8 mouse cellular contexts compared by ENCODE assay signal in genomic region chr14:20639918-20640619, GRCm38 (mm10). TPM values are rescaled to one million over a fixed set of nuclear protein-coding genes. Genes with fewer than 3 reads are reported as not detected.
A peak's percentile ranks its signal among the peaks of the same experiment; 100 is the strongest.
DNase-seq lines count a peak whose midpoint lies in the region; ATAC-seq and TF ChIP-seq lines count a peak whose summit lies in the region.

No protein-coding gene starts in this region.

- no peaks in the 10 kb centered on the region for H3K27me3 ChIP-seq in heart, embryonic 11.5 days (ENCODE audit: control insufficient read depth, insufficient read depth, low read length)
- H3K27me3 ChIP-seq in hindbrain, embryonic 14.5 days (ENCODE audit: control insufficient read depth, insufficient read depth, low read length): no peaks in the 10 kb centered on the region
- no peaks in the 10 kb centered on the region for H3K27me3 ChIP-seq in midbrain, embryonic 10.5 days (ENCODE audit: low read depth, poor library complexity, severe bottlenecking)
- H3K27me3 ChIP-seq in thymus, adult 2 months (ENCODE audit: control insufficient read depth, insufficient read depth, low read length): no peaks in the 10 kb centered on the region

- 3% methylated on average over 16 of the region's 16 CpGs for WGBS in heart, embryonic 11.5 days (ENCODE audit: insufficient replicate concordance)
- 2% methylated on average over 16 of the region's 16 CpGs for WGBS in hindbrain, embryonic 14.5 days
- 4% methylated on average over 16 of the region's 16 CpGs for WGBS in midbrain, embryonic 10.5 days
- WGBS in thymus, adult 2 months: 2% methylated on average over 16 of the region's 16 CpGs

- no peak for DNase-seq in heart, adult 9 months (ENCODE audit: low spot score in 2 of 2)
- DNase-seq in cerebellum, postnatal 36 days: peak; percentile 17 to 31
- DNase-seq in hindbrain, embryonic 14.5 days (ENCODE audit: low spot score): no peak
- peak; percentile 25 for DNase-seq in midbrain, embryonic 10.5 days (ENCODE audit: low spot score)
- peak; percentile 73 for DNase-seq in thymus, adult 2 months
- DNase-seq in urinary bladder, adult 2 months (ENCODE audit: low spot score): no peak

- no peak for TF ChIP-seq CTCF in thymus, adult 2 months (IDR thresholded peaks at IDR 0.05; ENCODE audit: borderline replicate concordance, control insufficient read depth, extremely low read depth, insufficient read depth, low read length, poor library complexity)

- H3K27ac ChIP-seq in heart, embryonic 11.5 days (ENCODE audit: low read depth, low read length): peak overlapping the region; percentile 93
- H3K27ac ChIP-seq in hindbrain, embryonic 14.5 days: peak overlapping the region; percentile 97
- peak overlapping the region; percentile 98 for H3K27ac ChIP-seq in midbrain, embryonic 10.5 days (replicated peaks)
- peak overlapping the region; percentile 89 for H3K27ac ChIP-seq in thymus, adult 2 months (ENCODE audit: control insufficient read depth, insufficient read depth, low read length)

- H3K4me1 ChIP-seq in heart, embryonic 11.5 days (ENCODE audit: control insufficient read depth, insufficient read depth, low read length): peaks cover 10% of the 10 kb centered on the region; the same call in 1 of the 2 replicates
- peaks cover 6% of the 10 kb centered on the region; the same call in 1 of the 2 replicates for H3K4me1 ChIP-seq in hindbrain, embryonic 14.5 days (replicated peaks; ENCODE audit: control insufficient read depth, insufficient read depth, low read length)
- peaks cover 17% of the 10 kb centered on the region for H3K4me1 ChIP-seq in midbrain, embryonic 10.5 days
- H3K4me1 ChIP-seq in thymus, adult 2 months (replicated peaks; ENCODE audit: control insufficient read depth, insufficient read depth, low read length): peaks cover 2% of the 10 kb centered on the region; the same call in 1 of the 2 replicates

- no peaks in the 10 kb centered on the region for H3K36me3 ChIP-seq in heart, embryonic 11.5 days (ENCODE audit: control insufficient read depth, insufficient read depth, low read length)
- H3K36me3 ChIP-seq in hindbrain, embryonic 14.5 days (replicated peaks; ENCODE audit: control insufficient read depth, insufficient read depth): no peaks in the 10 kb centered on the region
- peaks cover 7% of the 10 kb centered on the region; the same call in 1 of the 2 replicates for H3K36me3 ChIP-seq in midbrain, embryonic 10.5 days
- H3K36me3 ChIP-seq in thymus, adult 2 months (ENCODE audit: control insufficient read depth, insufficient read depth, low read length): no peaks in the 10 kb centered on the region

- ATAC-seq in heart, embryonic 11.5 days (replicated peaks; ENCODE audit: insufficient number of reproducible peaks, low FRiP score, low TSS enrichment): peak; percentile 53; the same call in 1 of the 2 replicates
- ATAC-seq in CD4-positive, CD25-positive, alpha-beta regulatory T cell, adult 4 months: peak; percentile 57
- ATAC-seq in hindbrain, embryonic 14.5 days (ENCODE audit: low FRiP score): peak; percentile 55

- peak overlapping the region; percentile 98 for H3K9ac ChIP-seq in heart, embryonic 11.5 days (ENCODE audit: low read depth, low read length)
- peak overlapping the region; percentile 87 for H3K9ac ChIP-seq in hindbrain, embryonic 14.5 days

- no peak for TF ChIP-seq POLR2A in thymus, adult 2 months (IDR thresholded peaks at IDR 0.05; ENCODE audit: control insufficient read depth, extremely low read depth, insufficient read depth, low read length, poor library complexity)

- peak overlapping the region; percentile 91 for H3K4me2 ChIP-seq in heart, embryonic 11.5 days
- H3K4me2 ChIP-seq in hindbrain, embryonic 14.5 days (replicated peaks): peak overlapping the region; percentile 78

- no peaks in the 10 kb centered on the region for H3K9me3 ChIP-seq in heart, embryonic 11.5 days (replicated peaks; ENCODE audit: control insufficient read depth, low read length)
- no peaks in the 10 kb centered on the region for H3K9me3 ChIP-seq in hindbrain, embryonic 14.5 days (ENCODE audit: control insufficient read depth, low read length)
- H3K9me3 ChIP-seq in midbrain, embryonic 10.5 days (replicated peaks): no peaks in the 10 kb centered on the region

- peak overlapping the region; percentile 91 for H3K4me3 ChIP-seq in heart, embryonic 11.5 days (ENCODE audit: low read depth, low read length)
- H3K4me3 ChIP-seq in hindbrain, embryonic 14.5 days (replicated peaks; ENCODE audit: low read length): peak overlapping the region; percentile 74
- H3K4me3 ChIP-seq in midbrain, embryonic 10.5 days: peak overlapping the region; percentile 92
- H3K4me3 ChIP-seq in thymus, adult 2 months (ENCODE audit: control insufficient read depth, insufficient read depth, low read length): peak overlapping the region; percentile 68

RNA-seq across cellular contexts. Expression of gene Usp54, which starts 0.8 kb away (rescaled TPM):
- 5.4 and 7.2 TPM in 2 replicates for polyA plus RNA-seq in heart, embryonic 11.5 days (2014; fragmentation: Nextera tagmentation; extraction: Ambion mirVana)
- polyA plus RNA-seq in CD4-positive, CD25-positive, alpha-beta regulatory T cell, adult 4 months (2017; shearing (Covaris generic)): 1 to 10 TPM; 2.1 to 2.9 TPM
- 13.1 and 13.2 TPM in 2 replicates for polyA plus RNA-seq in hindbrain, embryonic 14.5 days (2014; fragmentation: Nextera tagmentation; extraction: Ambion mirVana)
- 14.2 and 14.3 TPM in 2 replicates for polyA plus RNA-seq in midbrain, embryonic 10.5 days (2016; fragmentation: Nextera tagmentation; extraction: Ambion mirVana)
- polyA plus RNA-seq in thymus, adult 2 months (2012; rRNA removed): 3.2 and 3.9 TPM in 2 replicates
- polyA plus RNA-seq in urinary bladder, adult 2 months (2012; rRNA removed): 16.0 and 16.9 TPM in 2 replicates

RNA-seq across cellular contexts. Expression of gene Myoz1, which starts 16.3 kb away (rescaled TPM):
- polyA plus RNA-seq in heart, embryonic 11.5 days (2014; fragmentation: Nextera tagmentation; extraction: Ambion mirVana): 23.6 and 28.0 TPM in 2 replicates
- polyA plus RNA-seq in CD4-positive, CD25-positive, alpha-beta regulatory T cell, adult 4 months (2017; shearing (Covaris generic)): not detected
- not detected in 2 replicates for polyA plus RNA-seq in hindbrain, embryonic 14.5 days (2014; fragmentation: Nextera tagmentation; extraction: Ambion mirVana)
- not detected in 2 replicates for polyA plus RNA-seq in midbrain, embryonic 10.5 days (2016; fragmentation: Nextera tagmentation; extraction: Ambion mirVana)
- 0.82 TPM in 1 of 2 replicates, not detected in the other for polyA plus RNA-seq in thymus, adult 2 months (2012; rRNA removed)
- polyA plus RNA-seq in urinary bladder, adult 2 months (2012; rRNA removed): 0.08 and 0.12 TPM in 2 replicates

RNA-seq across cellular contexts. Expression of gene Synpo2l, which starts 28.1 kb away (rescaled TPM):
- 106 and 127 TPM in 2 replicates for polyA plus RNA-seq in heart, embryonic 11.5 days (2014; fragmentation: Nextera tagmentation; extraction: Ambion mirVana)
- not detected for polyA plus RNA-seq in CD4-positive, CD25-positive, alpha-beta regulatory T cell, adult 4 months (2017; shearing (Covaris generic))
- 0.07 and 0.09 TPM in 2 replicates for polyA plus RNA-seq in hindbrain, embryonic 14.5 days (2014; fragmentation: Nextera tagmentation; extraction: Ambion mirVana)
- polyA plus RNA-seq in midbrain, embryonic 10.5 days (2016; fragmentation: Nextera tagmentation; extraction: Ambion mirVana): 0.07 and 0.11 TPM in 2 replicates
- polyA plus RNA-seq in thymus, adult 2 months (2012; rRNA removed): 0.51 and 2.8 TPM in 2 replicates
- polyA plus RNA-seq in urinary bladder, adult 2 months (2012; rRNA removed): 0.10 and 0.25 TPM in 2 replicates

RNA-seq across cellular contexts. Expression of gene Sec24c, which starts 34.0 kb away (rescaled TPM):
- polyA plus RNA-seq in heart, embryonic 11.5 days (2014; fragmentation: Nextera tagmentation; extraction: Ambion mirVana): 78.1 and 84.6 TPM in 2 replicates
- 100 to 1,000 TPM; 120 to 181 TPM for polyA plus RNA-seq in CD4-positive, CD25-positive, alpha-beta regulatory T cell, adult 4 months (2017; shearing (Covaris generic))
- 84.9 and 87.1 TPM in 2 replicates for polyA plus RNA-seq in hindbrain, embryonic 14.5 days (2014; fragmentation: Nextera tagmentation; extraction: Ambion mirVana)
- 103 and 114 TPM in 2 replicates for polyA plus RNA-seq in midbrain, embryonic 10.5 days (2016; fragmentation: Nextera tagmentation; extraction: Ambion mirVana)
- 486 and 497 TPM in 2 replicates for polyA plus RNA-seq in thymus, adult 2 months (2012; rRNA removed)
- 87.1 and 90.1 TPM in 2 replicates for polyA plus RNA-seq in urinary bladder, adult 2 months (2012; rRNA removed)

RNA-seq across cellular contexts. Expression of gene Fut11, which starts 54.7 kb away (rescaled TPM):
- 13.4 and 18.8 TPM in 2 replicates for polyA plus RNA-seq in heart, embryonic 11.5 days (2014; fragmentation: Nextera tagmentation; extraction: Ambion mirVana)
- polyA plus RNA-seq in CD4-positive, CD25-positive, alpha-beta regulatory T cell, adult 4 months (2017; shearing (Covaris generic)): 1 to 10 TPM; 5.6 to 7.7 TPM
- 25.1 and 31.8 TPM in 2 replicates for polyA plus RNA-seq in hindbrain, embryonic 14.5 days (2014; fragmentation: Nextera tagmentation; extraction: Ambion mirVana)
- 18.3 and 21.4 TPM in 2 replicates for polyA plus RNA-seq in midbrain, embryonic 10.5 days (2016; fragmentation: Nextera tagmentation; extraction: Ambion mirVana)
- polyA plus RNA-seq in thymus, adult 2 months (2012; rRNA removed): 19.2 and 23.4 TPM in 2 replicates
- polyA plus RNA-seq in urinary bladder, adult 2 months (2012; rRNA removed): 17.1 and 17.2 TPM in 2 replicates

Comparison
In these comparisons a context has a peak if more than half of its experiments do, and no peak if none do; other contexts are left out.
1. DNase-seq: peak in cerebellum, postnatal 36 days (2 of 2), midbrain, embryonic 10.5 days (single experiment) and thymus, adult 2 months (single experiment); none in heart, adult 9 months (0 of 2), hindbrain, embryonic 14.5 days (single experiment) and urinary bladder, adult 2 months (single experiment).
2. RNA of gene Myoz1, which starts 16.3 kb away (polyA plus RNA-seq): 23.6 to 28.0 TPM in heart, embryonic 11.5 days; 0.82 TPM in thymus, adult 2 months, not detected in midbrain, embryonic 10.5 days, 0.08 to 0.12 TPM in urinary bladder, adult 2 months, not detected in CD4-positive, CD25-positive, alpha-beta regulatory T cell, adult 4 months and not detected in hindbrain, embryonic 14.5 days; every median in the first group is over 10 times any median in the second.
3. RNA of gene Synpo2l, which starts 28.1 kb away (polyA plus RNA-seq): 106 to 127 TPM in heart, embryonic 11.5 days; 0.51 to 2.8 TPM in thymus, adult 2 months, 0.10 to 0.25 TPM in urinary bladder, adult 2 months, 0.07 to 0.11 TPM in midbrain, embryonic 10.5 days, 0.07 to 0.09 TPM in hindbrain, embryonic 14.5 days and not detected in CD4-positive, CD25-positive, alpha-beta regulatory T cell, adult 4 months; every median in the first group is over 10 times any median in the second.
4. Peak in every context shown above with its lines, with median percentiles within 50 percentile points of each other: ATAC-seq, H3K27ac ChIP-seq and H3K4me3 ChIP-seq.